Mouse (Mus musculus): ENCODE data around the gene Mxra7.

Mxra7 gene

GRCm38 (mm10) chr11:116755191-116755590 is 72.7 kb downstream of the Mxra7 start:
- TF ChIP-seq CTCF (conservative IDR thresholded peaks at IDR 0.05; ENCODE audit: low read length) (no peak), POU5F1 (IDR thresholded peaks at IDR 0.05; ENCODE audit: borderline replicate concordance, low read length) (no peak), NANOG (IDR thresholded peaks at IDR 0.05; ENCODE audit: borderline replicate concordance, low read length) (no peak)

GRCm38 (mm10) chr11:116753674-116754470 is 74.0 kb downstream of the Mxra7 start:
- TF ChIP-seq NANOG (IDR thresholded peaks at IDR 0.05; ENCODE audit: borderline replicate concordance, low read length) (no peak), CTCF (conservative IDR thresholded peaks at IDR 0.05; ENCODE audit: low read length) (no peak), POU5F1 (IDR thresholded peaks at IDR 0.05; ENCODE audit: borderline replicate concordance, low read length) (no peak)
- peaks cover 6% of the 10 kb centered on the region for H3K4me1 ChIP-seq (replicated peaks; ENCODE audit: low read depth, low read length)

More at GRCm38 (mm10) chr11:116755191-116755590, 72.7 kb downstream of the Mxra7 start:
- Histone ChIP-seq H3K4me1 (replicated peaks; ENCODE audit: low read depth, low read length) (peaks cover 6% of the 10 kb centered on the region), H3K36me3 (ENCODE audit: insufficient read depth, low read length) (no peaks in the 10 kb centered on the region), H3K4me3 (replicated peaks; ENCODE audit: low read length) (no peak overlapping the region), H3K27me3 (ENCODE audit: insufficient read depth, low read length) (peaks cover 13% of the 10 kb centered on the region), H3K9me3 (ENCODE audit: low read length) (no peaks in the 10 kb centered on the region; the same call in 1 of the 2 replicates)

More at GRCm38 (mm10) chr11:116753674-116754470, 74.0 kb downstream of the Mxra7 start:
- H3K4me3 ChIP-seq (replicated peaks; ENCODE audit: low read length), result no peak overlapping the region
- H3K27me3 ChIP-seq (ENCODE audit: insufficient read depth, low read length), result peaks cover 17% of the 10 kb centered on the region
- no peaks in the 10 kb centered on the region for H3K36me3 ChIP-seq (ENCODE audit: insufficient read depth, low read length)
- no peaks in the 10 kb centered on the region; the same call in 1 of the 2 replicates for H3K9me3 ChIP-seq (ENCODE audit: low read length)
